Mouse (Mus musculus) embryonic facial prominence, embryonic 11.5 days (tissue): Measurements from ENCODE around the gene Olfr1231. TPM values are rescaled to one million over a fixed set of nuclear protein-coding genes. Genes with fewer than 3 reads are reported as not detected.

Experiments used
- ATAC-seq: fragments of 200-750 bp; cut with Nextera tagmentation; replicated peaks from 2 replicates; pipeline ENCODE4 v1.8.0; 2017; ENCODE audit warnings: low read depth; ENCODE audit not compliant: insufficient number of reproducible peaks, low FRiP score, low TSS enrichment
- DNase-seq: peaks from one replicate; pipeline ENCODE4 v3.0.0-alpha.2; 2015; ENCODE audit warnings: low spot score
- H3K27ac ChIP-seq: fragments of 300-500 bp; sonication (generic); replicated peaks from 2 replicates; pipeline ENCODE4 v1.5.1; 2014; ENCODE audit warnings: mild to moderate bottlenecking, low read depth, low read length, control low read depth
- H3K27me3 ChIP-seq: fragments of 300-500 bp; sonication (generic); 2 replicates; pipeline ENCODE4 v1.6.1; 2014; ENCODE audit warnings: mild to moderate bottlenecking, low read length, moderate library complexity, mixed read lengths; ENCODE audit not compliant: control insufficient read depth, insufficient read depth
- H3K36me3 ChIP-seq: fragments of 300-500 bp; sonication (generic); replicated peaks from 2 replicates; pipeline ENCODE4 v1.6.1; 2014; ENCODE audit warnings: low read depth, mild to moderate bottlenecking, low read length, moderate library complexity, mixed read lengths; ENCODE audit not compliant: control insufficient read depth, insufficient read depth
- H3K4me1 ChIP-seq: fragments of 300-500 bp; sonication (generic); 2 replicates; pipeline ENCODE4 v1.6.1; 2014; ENCODE audit warnings: low read length, mixed read lengths; ENCODE audit not compliant: control insufficient read depth, insufficient read depth
- H3K4me2 ChIP-seq: fragments of 300-500 bp; sonication (generic); 2 replicates; pipeline ENCODE4 v1.6.1; 2014; ENCODE audit warnings: low read depth, mild to moderate bottlenecking, control low read depth, low read length, moderate library complexity
- H3K4me3 ChIP-seq: fragments of 300-500 bp; sonication (generic); 2 replicates; pipeline ENCODE4 v1.5.1; 2014; ENCODE audit warnings: low read depth, low read length, control low read depth
- H3K9ac ChIP-seq: fragments of 300-500 bp; sonication (generic); replicated peaks from 2 replicates; pipeline ENCODE4 v1.6.1; 2014; ENCODE audit warnings: mild to moderate bottlenecking, control low read depth, low read length
- H3K9me3 ChIP-seq: fragments of 300-500 bp; sonication (generic); replicated peaks from 2 replicates; pipeline ENCODE4 v1.6.1; 2016; ENCODE audit warnings: mild to moderate bottlenecking, low read length, inconsistent platforms, mixed read lengths; ENCODE audit not compliant: control insufficient read depth
- WGBS: fragments of 180-500 bp; shearing (Covaris S2); extraction: QIAGEN DNeasy Blood & Tissue Kit; methylation state at CpG from one replicate; pipeline ENCODE4 v1.1.7; 2014; 5-methylcytosine and 5-hydroxymethylcytosine counted together
- polyA plus RNA-seq: library from polyadenylated mRNA; unstranded; fragments of >200 nt; fragmentation: Nextera tagmentation; extraction: Ambion mirVana; gene quantifications from 2 replicates; pipeline ENCODE4 v1.2.1, GENCODE M21; 2014

Olfr1231 gene
- polyA plus RNA-seq: not detected in 2 replicates

DNA sequence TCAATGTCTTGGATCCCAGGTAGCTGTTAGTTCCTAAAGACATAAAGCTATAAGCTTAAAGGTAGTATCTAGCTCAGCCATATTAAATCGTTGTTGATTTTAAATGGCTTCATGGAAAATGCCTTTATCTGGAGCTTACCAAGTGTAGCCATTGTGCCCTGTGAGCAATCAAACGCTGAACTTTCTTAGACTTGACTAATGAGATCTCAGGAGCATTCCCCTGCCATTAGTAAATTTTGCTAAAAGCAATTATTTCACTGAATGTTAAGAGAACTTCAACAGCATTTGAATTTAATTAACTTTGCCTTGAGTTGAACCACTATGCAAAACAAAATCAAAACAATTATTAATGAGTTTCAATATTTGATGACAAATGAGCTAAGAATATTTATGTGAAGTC, at the start of gene Olfr1231:
Olfr1231 (minus strand) TSS at position 101 of the 400 bp plus-strand sequence.
- no peaks in the 10 kb centered on the region for H3K36me3 ChIP-seq
- no peaks in the 10 kb centered on the region for H3K4me1 ChIP-seq
- 65% methylated on average over 2 of the region's 2 CpGs for WGBS
- H3K9me3 ChIP-seq: no peaks in the 10 kb centered on the region
- no peaks in the 10 kb centered on the region for H3K27me3 ChIP-seq
- DNase-seq (no peak), ATAC-seq (no peak)
- no peak within 1 kb of the TSS for H3K4me2 ChIP-seq
- H3K9ac ChIP-seq: no peak within 1 kb of the TSS
- no peak within 1 kb of the TSS for H3K4me3 ChIP-seq
- no peak within 1 kb of the TSS for H3K27ac ChIP-seq

DNA sequence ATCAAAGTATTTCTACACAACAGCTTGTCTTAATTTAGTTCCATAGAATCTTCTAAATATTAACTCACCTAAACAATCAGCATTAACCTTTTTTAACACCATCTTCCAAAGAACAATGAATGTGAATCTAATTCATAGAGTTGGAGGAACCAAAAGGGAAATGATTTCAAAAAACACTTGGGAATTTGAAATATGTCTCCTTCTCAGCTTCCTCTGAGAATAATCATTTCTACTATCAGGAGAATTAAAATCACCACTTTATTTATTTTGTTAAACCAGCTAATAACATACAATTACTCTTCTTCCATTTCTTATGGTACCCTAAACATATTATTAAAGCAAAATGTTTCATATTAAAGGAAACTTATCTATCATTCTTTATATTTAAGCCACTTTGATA, 35.4 kb upstream of the Olfr1231 start, which contains the start of gene Olfr1233:
Olfr1233 (minus strand) TSS at position 101 of the 400 bp plus-strand sequence.
- Histone ChIP-seq H3K9me3 (no peaks in the 10 kb centered on the region), H3K27ac (no peak within 1 kb of the TSS)
- no peak for ATAC-seq

DNA sequence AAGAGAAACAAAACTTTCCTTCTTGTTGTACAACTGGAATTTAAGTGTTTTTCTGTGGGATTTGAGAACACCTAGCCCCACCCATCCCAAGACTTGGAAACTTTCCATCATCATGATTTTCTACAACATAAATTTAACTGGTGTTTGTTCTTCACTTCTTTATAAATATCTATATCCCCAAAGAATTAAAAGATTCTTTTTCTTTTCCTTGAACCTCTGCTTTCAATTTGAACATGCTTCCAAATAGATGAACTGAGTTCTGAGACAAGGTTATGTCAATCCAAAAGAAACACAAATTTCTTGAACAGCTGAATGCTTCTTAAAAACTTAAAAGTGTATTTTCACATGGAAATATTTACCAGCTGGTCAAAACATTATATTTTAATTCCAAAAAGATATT, 22.7 kb upstream of the Olfr1231 start, which contains the start of gene Olfr1232:
Olfr1232 (minus strand) TSS at position 101 of the 400 bp plus-strand sequence.
- Histone ChIP-seq H3K27ac (no peak within 1 kb of the TSS), H3K27me3 (no peaks in the 10 kb centered on the region), H3K9ac (no peak within 1 kb of the TSS), H3K4me1 (no peaks in the 10 kb centered on the region), H3K4me2 (no peak within 1 kb of the TSS), H3K9me3 (no peaks in the 10 kb centered on the region), H3K36me3 (no peaks in the 10 kb centered on the region), H3K4me3 (no peak within 1 kb of the TSS)
- ATAC-seq (no peak), DNase-seq (no peak)

More for the DNA sequence above, 35.4 kb upstream of the Olfr1231 start, which contains the start of gene Olfr1233:
- no peak within 1 kb of the TSS for H3K4me2 ChIP-seq
- no peaks in the 10 kb centered on the region for H3K4me1 ChIP-seq
- no peak for DNase-seq
- no peaks in the 10 kb centered on the region for H3K36me3 ChIP-seq
- H3K4me3 ChIP-seq: no peak within 1 kb of the TSS
- no peaks in the 10 kb centered on the region for H3K27me3 ChIP-seq
- no peak within 1 kb of the TSS for H3K9ac ChIP-seq

DNA sequence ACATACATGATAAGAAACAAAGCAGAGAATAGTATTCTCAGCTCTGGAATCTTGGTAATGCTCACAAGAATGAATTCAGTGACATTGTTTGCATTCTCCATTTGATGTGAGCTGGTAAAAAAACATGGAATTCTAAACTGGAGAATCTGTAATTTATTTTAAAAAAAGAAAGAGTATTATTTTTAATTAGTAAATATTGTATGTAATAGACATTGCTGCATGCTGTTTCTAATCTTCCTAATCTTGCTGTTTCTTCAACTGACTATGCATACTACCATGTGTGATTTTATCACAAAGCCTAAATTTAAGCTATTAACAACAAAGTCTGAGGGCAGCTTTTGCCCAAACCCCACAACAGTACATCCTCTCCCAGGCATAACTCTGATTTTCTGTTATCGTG, 9.7 kb downstream of the Olfr1231 start, which contains the start of gene Olfr1230:
Olfr1230 (minus strand) TSS at position 101 of the 400 bp plus-strand sequence.
- DNase-seq (no peak), ATAC-seq (no peak)
- Histone ChIP-seq H3K36me3 (no peaks in the 10 kb centered on the region), H3K9ac (no peak within 1 kb of the TSS), H3K4me1 (no peaks in the 10 kb centered on the region), H3K9me3 (no peaks in the 10 kb centered on the region), H3K4me2 (no peak within 1 kb of the TSS), H3K4me3 (no peak within 1 kb of the TSS), H3K27me3 (no peaks in the 10 kb centered on the region), H3K27ac (no peak within 1 kb of the TSS)
- 91% methylated on average over 1 of the region's 1 CpGs for WGBS

DNA sequence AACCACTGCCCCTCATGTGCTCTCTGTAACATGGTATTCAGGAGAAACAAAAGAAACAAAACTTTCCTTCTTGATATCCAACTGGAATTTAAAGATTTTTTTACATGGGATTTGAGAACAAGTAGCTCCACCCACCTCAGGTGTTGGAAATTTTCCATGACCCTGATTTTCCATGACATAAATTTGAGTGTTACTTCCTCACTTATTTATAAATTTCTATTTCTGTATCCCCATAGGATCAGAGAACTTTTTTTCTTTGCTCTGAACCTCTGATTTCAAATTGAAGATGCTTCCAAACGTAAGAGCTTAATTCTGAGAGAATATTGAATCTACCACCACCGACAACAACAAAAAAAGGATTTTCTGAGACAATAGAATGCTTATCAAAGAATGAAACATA, 19.0 kb downstream of the Olfr1231 start, which contains the start of gene Olfr1229:
Olfr1229 (minus strand) TSS at position 101 of the 400 bp plus-strand sequence.
- H3K4me2 ChIP-seq: no peak within 1 kb of the TSS
- WGBS: 88% methylated on average over 2 of the region's 2 CpGs
- no peaks in the 10 kb centered on the region for H3K36me3 ChIP-seq
- DNase-seq: no peak
- no peak within 1 kb of the TSS for H3K4me3 ChIP-seq
- H3K9ac ChIP-seq: no peak within 1 kb of the TSS
- H3K9me3 ChIP-seq: no peaks in the 10 kb centered on the region
- no peak for ATAC-seq
- H3K27me3 ChIP-seq: no peaks in the 10 kb centered on the region
- H3K27ac ChIP-seq: no peak within 1 kb of the TSS
- H3K4me1 ChIP-seq: no peaks in the 10 kb centered on the region

DNA sequence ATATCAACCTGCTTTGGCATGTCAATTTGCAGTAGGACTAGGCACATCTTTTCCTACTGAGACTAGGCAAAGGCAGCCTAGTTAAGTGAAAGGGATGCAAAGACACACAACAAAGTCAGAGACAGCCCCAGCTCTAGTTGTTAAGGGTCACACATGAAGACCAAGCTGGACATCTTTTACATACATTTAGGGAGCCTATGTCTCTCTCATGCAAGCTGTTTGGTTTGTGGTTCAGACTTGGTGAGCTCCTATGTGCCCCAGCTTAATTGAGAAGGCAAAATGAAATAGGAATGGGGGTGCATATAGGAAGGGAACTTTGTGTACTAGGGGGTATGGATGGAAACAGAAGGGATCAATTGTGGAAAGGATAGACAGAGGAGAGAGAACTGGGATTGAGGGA, 52.9 kb downstream of the Olfr1231 start, which contains the start of gene Olfr1228:
Olfr1228 (minus strand) TSS at position 101 of the 400 bp plus-strand sequence.
- ATAC-seq (no peak), DNase-seq (no peak)
- no peak within 1 kb of the TSS for H3K4me2 ChIP-seq
- no peaks in the 10 kb centered on the region for H3K36me3 ChIP-seq
- no peaks in the 10 kb centered on the region for H3K27me3 ChIP-seq
- H3K9me3 ChIP-seq: no peaks in the 10 kb centered on the region
- H3K9ac ChIP-seq: no peak within 1 kb of the TSS
- no peaks in the 10 kb centered on the region for H3K4me1 ChIP-seq
- H3K4me3 ChIP-seq: no peak within 1 kb of the TSS
- no peak within 1 kb of the TSS for H3K27ac ChIP-seq

Other genes with a start within 250 kb of the Olfr1231 start
- not detected in 2 replicates for gene Olfr1218, start 245.9 kb downstream of the Olfr1231 start, polyA plus RNA-seq
- gene Olfr1219, start 223.6 kb downstream of the Olfr1231 start, polyA plus RNA-seq: not detected in 2 replicates
- gene Olfr1220, start 200.2 kb downstream of the Olfr1231 start, polyA plus RNA-seq: not detected in 2 replicates
- gene Olfr1221, start 189.8 kb downstream of the Olfr1231 start, polyA plus RNA-seq: not detected in 2 replicates
- gene Olfr1222, start 174.0 kb downstream of the Olfr1231 start, polyA plus RNA-seq: not detected in 2 replicates
- not detected in 2 replicates for gene Olfr1223, start 155.5 kb downstream of the Olfr1231 start, polyA plus RNA-seq
- gene Olfr1224-ps1, start 143.0 kb downstream of the Olfr1231 start, polyA plus RNA-seq: not detected in 2 replicates
- gene Olfr1225, start 132.4 kb downstream of the Olfr1231 start, polyA plus RNA-seq: not detected in 2 replicates
- not detected in 2 replicates for gene Olfr1226, start 107.0 kb downstream of the Olfr1231 start, polyA plus RNA-seq
- not detected in 2 replicates for gene Olfr1228, start 53.0 kb downstream of the Olfr1231 start, polyA plus RNA-seq
- not detected in 2 replicates for gene Olfr1229, start 19.1 kb downstream of the Olfr1231 start, polyA plus RNA-seq
- gene Olfr1230, start 9.8 kb downstream of the Olfr1231 start, polyA plus RNA-seq: not detected in 2 replicates
- not detected in 2 replicates for gene Olfr1232, start 22.6 kb upstream of the Olfr1231 start, polyA plus RNA-seq
- not detected in 2 replicates for gene Olfr1233, start 35.3 kb upstream of the Olfr1231 start, polyA plus RNA-seq
- not detected in 2 replicates for gene Olfr1234, start 57.8 kb upstream of the Olfr1231 start, polyA plus RNA-seq
- gene Olfr1238, start 102.6 kb upstream of the Olfr1231 start, polyA plus RNA-seq: not detected in 2 replicates
- not detected in 2 replicates for gene Olfr1239, start 113.3 kb upstream of the Olfr1231 start, polyA plus RNA-seq
- gene Olfr1240, start 135.9 kb upstream of the Olfr1231 start, polyA plus RNA-seq: not detected in 2 replicates
- not detected in 2 replicates for gene Olfr1241, start 180.1 kb upstream of the Olfr1231 start, polyA plus RNA-seq
- gene Olfr1242, start 191.3 kb upstream of the Olfr1231 start, polyA plus RNA-seq: not detected in 2 replicates
- not detected in 2 replicates for gene Olfr1243, start 224.4 kb upstream of the Olfr1231 start, polyA plus RNA-seq